Mouse (Mus musculus): ENCODE measurements around the gene Fzr1. TPM values are rescaled to one million over a fixed set of nuclear protein-coding genes. Genes with fewer than 3 reads are reported as not detected.

Gene Fzr1
- total and polyA plus RNA-seq, 3 experiments, result 20.7 to 115 TPM; not detected in 1

- no peak for TF ChIP-seq MYC (IDR thresholded peaks at IDR 0.05; ENCODE audit: low read depth, low read length)
These were observed 42.9 kb upstream of the Fzr1 start (continued) for GRCm38 (mm10) chr10:81421041-81421796.

- H3K27ac ChIP-seq (ENCODE audit: control insufficient read depth, low read depth, low read length), result no peak overlapping the region
- no peaks in the 10 kb centered on the region for H3K9me3 ChIP-seq (replicated peaks; ENCODE audit: insufficient read depth, low read length)
- no peak for DNase-seq (ENCODE audit: low read depth, low spot score)
- TF ChIP-seq NELFE (IDR thresholded peaks at IDR 0.05; ENCODE audit: low read depth, low read length) (no peak), SIN3A (IDR thresholded peaks at IDR 0.05; ENCODE audit: low read length) (no peak), E2F4 (IDR thresholded peaks at IDR 0.05; ENCODE audit: borderline replicate concordance, low read depth, low read length) (no peak), RAD21 (IDR thresholded peaks at IDR 0.05; ENCODE audit: low read depth, low read length) (no peak), USF1 (IDR thresholded peaks at IDR 0.05; ENCODE audit: low read depth, low read length) (no peak), SMC3 (IDR thresholded peaks at IDR 0.05; ENCODE audit: low read depth, low read length) (no peak), ELF1 (IDR thresholded peaks at IDR 0.05; ENCODE audit: low read depth, low read length) (no peak)
- peaks cover 1% of the 10 kb centered on the region; the same call in 1 of the 2 replicates for H3K79me2 ChIP-seq (ENCODE audit: control insufficient read depth, insufficient read depth, low read length, poor library complexity)
- H3K4me1 ChIP-seq (ENCODE audit: control insufficient read depth in 1 of 2, insufficient read depth in 2 of 2, low read length in 2 of 2), result no peaks in the 10 kb centered on the region
- H3K9ac ChIP-seq (ENCODE audit: control insufficient read depth, low read depth, low read length, poor library complexity, severe bottlenecking), result no peak overlapping the region
- H3K27me3 ChIP-seq (ENCODE audit: control insufficient read depth in 1 of 2, insufficient read depth in 2 of 2, low read length in 2 of 2), result no peaks in the 10 kb centered on the region
- no peak overlapping the region for H3K4me3 ChIP-seq (ENCODE audit: control insufficient read depth in 1 of 2, insufficient read depth in 1 of 2, low read depth in 2 of 2, low read length in 2 of 2)
- no peaks in the 10 kb centered on the region for H3K36me3 ChIP-seq (ENCODE audit: control insufficient read depth in 1 of 2, insufficient read depth in 2 of 2, low read length in 2 of 2)
These were observed 42.0 kb upstream of the Fzr1 start for GRCm38 (mm10) chr10:81420191-81420767.

GRCm38 (mm10) chr10:81419111-81419928, 41.0 kb upstream of the Fzr1 start:
- DNase-seq (ENCODE audit: low read depth, low spot score), result no peak
- Histone ChIP-seq H3K79me2 (ENCODE audit: control insufficient read depth, insufficient read depth, low read length, poor library complexity) (no peaks in the 10 kb centered on the region), H3K4me3 (ENCODE audit: control insufficient read depth in 1 of 2, insufficient read depth in 1 of 2, low read depth in 2 of 2, low read length in 2 of 2) (no peak overlapping the region), H3K4me1 (ENCODE audit: control insufficient read depth in 1 of 2, insufficient read depth in 2 of 2, low read length in 2 of 2) (no peaks in the 10 kb centered on the region), H3K27me3 (ENCODE audit: control insufficient read depth in 1 of 2, insufficient read depth in 2 of 2, low read length in 2 of 2) (no peaks in the 10 kb centered on the region), H3K9me3 (replicated peaks; ENCODE audit: insufficient read depth, low read length) (no peaks in the 10 kb centered on the region), H3K27ac (ENCODE audit: control insufficient read depth, low read depth, low read length) (no peak overlapping the region), H3K36me3 (ENCODE audit: control insufficient read depth in 1 of 2, insufficient read depth in 2 of 2, low read length in 2 of 2) (no peaks in the 10 kb centered on the region), H3K9ac (ENCODE audit: control insufficient read depth, low read depth, low read length, poor library complexity, severe bottlenecking) (no peak overlapping the region)
- TF ChIP-seq ZMIZ1 (IDR thresholded peaks at IDR 0.05; ENCODE audit: low read depth, low read length) (no peak), TAL1 (IDR thresholded peaks at IDR 0.05; ENCODE audit: low read length) (no peak), ZNF384 (IDR thresholded peaks at IDR 0.05; ENCODE audit: low read depth, low read length) (no peak), POLR2AphosphoS5 (IDR thresholded peaks at IDR 0.05; ENCODE audit: borderline replicate concordance, low read depth, low read length) (no peak), ZKSCAN1 (IDR thresholded peaks at IDR 0.05; ENCODE audit: low read depth, low read length) (no peak), NELFE (IDR thresholded peaks at IDR 0.05; ENCODE audit: low read depth, low read length) (no peak), MEF2A (IDR thresholded peaks at IDR 0.05; ENCODE audit: extremely low read depth, insufficient replicate concordance, low read depth, low read length, poor library complexity, severe bottlenecking) (no peak)

Data from MEL (cell line).